Mouse (Mus musculus) kidney, embryonic 16.5 days (tissue): ENCODE measurements around the gene Atp1a4. TPM values are rescaled to one million over a fixed set of nuclear protein-coding genes. Genes with fewer than 3 reads are reported as not detected.
"Not testable (repeated sequence)": the region's sequence is repeated elsewhere in the genome, so short reads cannot be mapped to it uniquely, and the experiment has no call there.

Experiments used
- ATAC-seq: fragments of 200-750 bp; cut with Nextera tagmentation; 2 replicates; pipeline ENCODE4 v1.8.0; 2017; ENCODE audit warnings: moderate TSS enrichment; ENCODE audit not compliant: low FRiP score, low TSS enrichment
- H3K27ac ChIP-seq: fragments of 300-500 bp; sonication (generic); 2 replicates; pipeline ENCODE4 v1.5.1; 2014; ENCODE audit warnings: low read length
- H3K27me3 ChIP-seq: fragments of 300-500 bp; sonication (generic); 2 replicates; pipeline ENCODE4 v1.6.1; 2014; ENCODE audit warnings: low read length, control low read depth, mixed read lengths; ENCODE audit not compliant: insufficient read depth
- H3K36me3 ChIP-seq: fragments of 300-500 bp; sonication (generic); 2 replicates; pipeline ENCODE4 v1.6.1; 2014; ENCODE audit warnings: low read length, control low read depth, mixed read lengths; ENCODE audit not compliant: insufficient read depth
- H3K4me1 ChIP-seq: fragments of 300-500 bp; sonication (generic); 2 replicates; pipeline ENCODE4 v1.6.1; 2014; ENCODE audit warnings: low read length, control low read depth, mixed read lengths; ENCODE audit not compliant: insufficient read depth
- H3K4me2 ChIP-seq: fragments of 300-500 bp; sonication (generic); replicated peaks from 2 replicates; pipeline ENCODE4 v1.6.1; 2014; ENCODE audit warnings: low read depth, low read length
- H3K4me3 ChIP-seq: fragments of 300-500 bp; sonication (generic); 2 replicates; pipeline ENCODE4 v1.5.1; 2014; ENCODE audit warnings: mild to moderate bottlenecking, low read length
- H3K9ac ChIP-seq: fragments of 300-500 bp; sonication (generic); replicated peaks from 2 replicates; pipeline ENCODE4 v1.6.1; 2014; ENCODE audit warnings: low read length
- H3K9me3 ChIP-seq: fragments of 300-500 bp; sonication (generic); 2 replicates; pipeline ENCODE4 v1.6.1; 2016; ENCODE audit warnings: low read length, control low read depth
- WGBS: fragments of 180-500 bp; shearing (Covaris S2); extraction: QIAGEN DNeasy Blood & Tissue Kit; methylation state at CpG from one replicate; pipeline ENCODE4 v1.1.7; 2014; 5-methylcytosine and 5-hydroxymethylcytosine counted together
- polyA plus RNA-seq: library from polyadenylated mRNA; unstranded; fragments of >200 nt; fragmentation: Nextera tagmentation; extraction: Ambion mirVana; gene quantifications from 2 replicates; pipeline ENCODE4 v1.2.1, GENCODE M21; 2015

Gene Atp1a4
- polyA plus RNA-seq, 1 experiment from 2014 or later, result not detected

- H3K4me3 ChIP-seq, result no peak overlapping the region
- 64% methylated on average over 10 of the region's 10 CpGs for WGBS
- H3K4me2 ChIP-seq, result no peak overlapping the region
- no peak for ATAC-seq
- no peaks in the 10 kb centered on the region for H3K9me3 ChIP-seq
- H3K4me1 ChIP-seq, result peaks cover 2% of the 10 kb centered on the region; the same call in 1 of the 2 replicates
- H3K9ac ChIP-seq, result no peak overlapping the region
- H3K27ac ChIP-seq, result no peak overlapping the region
- H3K27me3 ChIP-seq, result no peaks in the 10 kb centered on the region
- H3K36me3 ChIP-seq, result no peaks in the 10 kb centered on the region
These were observed 13.6 kb upstream of the Atp1a4 start for GRCm38 (mm10) chr1:172271765-172272164.

GRCm38 (mm10) chr1:172271208-172271607, 13.0 kb upstream of the Atp1a4 start:
- Histone ChIP-seq H3K27me3 (no peaks in the 10 kb centered on the region), H3K4me2 (no peak overlapping the region), H3K4me1 (peaks cover 2% of the 10 kb centered on the region; the same call in 1 of the 2 replicates), H3K4me3 (no peak overlapping the region), H3K36me3 (no peaks in the 10 kb centered on the region), H3K27ac (no peak overlapping the region), H3K9ac (no peak overlapping the region), H3K9me3 (no peaks in the 10 kb centered on the region)
- ATAC-seq, result no peak
- 87% methylated on average over 3 of the region's 3 CpGs for WGBS

- Histone ChIP-seq H3K27ac (no peak within 1 kb of the TSS), H3K36me3 (no peaks in the 10 kb centered on the region), H3K4me2 (no peak within 1 kb of the TSS), H3K9ac (no peak within 1 kb of the TSS), H3K27me3 (no peaks in the 10 kb centered on the region), H3K9me3 (peaks cover 5% of the 10 kb centered on the region), H3K4me3 (no peak within 1 kb of the TSS), H3K4me1 (no peaks in the 10 kb centered on the region)
- ATAC-seq, result no peak
- WGBS, result 57% methylated on average over 8 of the region's 8 CpGs
These were observed 3.4 kb upstream of the Atp1a4 start, which contains the start of gene Igsf8 for GRCm38 (mm10) chr1:172261477-172262078. Igsf8 (plus strand) TSS chr1:172261641.

GRCm38 (mm10) chr1:172247679-172248078, 10.5 kb downstream of the Atp1a4 start:
- Histone ChIP-seq H3K4me1 (no peaks in the 10 kb centered on the region; the same call in 1 of the 2 replicates), H3K27me3 (peaks cover 6% of the 10 kb centered on the region; the same call in 1 of the 2 replicates), H3K9me3 (no peaks in the 10 kb centered on the region), H3K36me3 (no peaks in the 10 kb centered on the region), H3K4me2 (no peak overlapping the region), H3K9ac (no peak overlapping the region), H3K27ac (no peak overlapping the region), H3K4me3 (no peak overlapping the region)
- peak; percentile 67 for ATAC-seq
- WGBS, result 46% methylated on average over 2 of the region's 2 CpGs

- Histone ChIP-seq H3K27ac (no peak overlapping the region), H3K4me3 (no peak overlapping the region), H3K4me2 (no peak overlapping the region), H3K27me3 (peaks cover 6% of the 10 kb centered on the region; the same call in 1 of the 2 replicates), H3K36me3 (no peaks in the 10 kb centered on the region), H3K9me3 (no peaks in the 10 kb centered on the region), H3K9ac (no peak overlapping the region), H3K4me1 (no peaks in the 10 kb centered on the region; the same call in 1 of the 2 replicates)
- ATAC-seq, result no peak
- WGBS, result 72% methylated on average over 4 of the region's 4 CpGs
These were observed 11.0 kb downstream of the Atp1a4 start for GRCm38 (mm10) chr1:172247216-172247615.

GRCm38 (mm10) chr1:172244645-172245044, 13.6 kb downstream of the Atp1a4 start:
- Histone ChIP-seq H3K4me3 (peak overlapping the region; percentile 5; the same call in 1 of the 2 replicates), H3K4me1 (peaks cover 13% of the 10 kb centered on the region)
- H3K36me3 ChIP-seq, ATAC-seq, H3K27me3 ChIP-seq, H3K9me3 ChIP-seq, H3K9ac ChIP-seq, H3K27ac ChIP-seq, H3K4me2 ChIP-seq: not testable (repeated sequence)
- WGBS, result 43% methylated on average over 23 of the region's 23 CpGs

- no peak for ATAC-seq
- H3K4me2 ChIP-seq, result no peak overlapping the region; the same call in 1 of the 2 replicates
- 32% methylated on average over 16 of the region's 16 CpGs for WGBS
These were observed 14.5 kb downstream of the Atp1a4 start for GRCm38 (mm10) chr1:172243547-172244205.

GRCm38 (mm10) chr1:172242401-172242800, 15.8 kb downstream of the Atp1a4 start:
- Histone ChIP-seq H3K4me1 (peaks cover 13% of the 10 kb centered on the region), H3K27me3 (peaks cover 6% of the 10 kb centered on the region; the same call in 1 of the 2 replicates), H3K9me3 (no peaks in the 10 kb centered on the region), H3K9ac (no peak overlapping the region), H3K4me2 (no peak overlapping the region), H3K4me3 (no peak overlapping the region), H3K36me3 (no peaks in the 10 kb centered on the region), H3K27ac (peak overlapping the region; percentile 69; the same call in 1 of the 2 replicates)
- ATAC-seq, result peak; percentile 87
- WGBS, result 48% methylated on average over 2 of the region's 2 CpGs

More at GRCm38 (mm10) chr1:172243547-172244205, 14.5 kb downstream of the Atp1a4 start:
- Histone ChIP-seq H3K27me3 (peaks cover 6% of the 10 kb centered on the region; the same call in 1 of the 2 replicates), H3K4me1 (peaks cover 13% of the 10 kb centered on the region), H3K36me3 (no peaks in the 10 kb centered on the region), H3K9me3 (no peaks in the 10 kb centered on the region), H3K27ac (no peak overlapping the region), H3K9ac (no peak overlapping the region), H3K4me3 (no peak overlapping the region)

GRCm38 (mm10) chr1:172240945-172241708, 17.1 kb downstream of the Atp1a4 start:
- ATAC-seq, result peak; percentile 32; the same call in 1 of the 2 replicates
- H3K27ac ChIP-seq, result peak overlapping the region; percentile 72

More at GRCm38 (mm10) chr1:172240945-172241708, 17.1 kb downstream of the Atp1a4 start:
- Histone ChIP-seq H3K9ac (no peak overlapping the region), H3K27me3 (peaks cover 6% of the 10 kb centered on the region; the same call in 1 of the 2 replicates), H3K36me3 (no peaks in the 10 kb centered on the region), H3K9me3 (no peaks in the 10 kb centered on the region), H3K4me1 (peaks cover 13% of the 10 kb centered on the region), H3K4me2 (no peak overlapping the region), H3K4me3 (no peak overlapping the region)
- 37% methylated on average over 6 of the region's 6 CpGs for WGBS
